Mouse (Mus musculus) spleen, adult 18-20 months (tissue): Measurements from ENCODE around the gene Cope.
A peak's percentile ranks its signal among the peaks of the same experiment; 100 is the strongest.

ENCODE experiments used
- DNase-seq, 2 experiments: peaks; one replicate each; pipeline ENCODE4 v3.0.0; 2022; ENCODE audit warnings: mixed read lengths in 2 of 2

Cope gene

DNA sequence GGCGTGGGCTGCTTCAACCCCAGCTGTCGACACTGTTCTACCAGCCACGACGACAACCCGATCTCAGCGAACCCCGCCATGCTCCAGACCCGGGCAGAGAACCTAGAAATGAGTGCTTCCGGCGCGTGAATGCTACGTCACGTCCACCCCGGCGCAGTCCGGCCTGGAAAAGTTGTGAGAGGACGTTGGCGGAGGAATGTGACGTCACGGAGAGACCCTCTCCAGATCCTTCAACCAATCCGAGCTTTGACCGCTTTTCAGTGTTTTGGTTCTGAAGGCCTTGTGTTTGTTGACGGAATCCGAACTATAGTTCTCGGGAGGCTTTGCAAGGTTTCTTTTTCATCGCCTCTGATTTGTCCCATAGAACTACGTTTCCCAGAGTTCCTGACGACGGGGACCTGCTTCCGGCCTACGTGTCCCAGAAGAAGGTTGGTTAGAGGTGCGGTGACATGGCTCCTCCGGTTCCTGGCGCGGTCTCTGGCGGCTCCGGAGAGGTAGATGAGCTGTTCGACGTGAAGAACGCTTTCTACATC is at the start of gene Cope, which contains the start of gene Ddx49:
TSS of gene Cope (plus strand) at position 161 of the 533 bp plus-strand sequence.
TSS of gene Ddx49 (minus strand) at position 132 of the 533 bp plus-strand sequence.
- DNase-seq: peak; percentile 85 to 90

DNA sequence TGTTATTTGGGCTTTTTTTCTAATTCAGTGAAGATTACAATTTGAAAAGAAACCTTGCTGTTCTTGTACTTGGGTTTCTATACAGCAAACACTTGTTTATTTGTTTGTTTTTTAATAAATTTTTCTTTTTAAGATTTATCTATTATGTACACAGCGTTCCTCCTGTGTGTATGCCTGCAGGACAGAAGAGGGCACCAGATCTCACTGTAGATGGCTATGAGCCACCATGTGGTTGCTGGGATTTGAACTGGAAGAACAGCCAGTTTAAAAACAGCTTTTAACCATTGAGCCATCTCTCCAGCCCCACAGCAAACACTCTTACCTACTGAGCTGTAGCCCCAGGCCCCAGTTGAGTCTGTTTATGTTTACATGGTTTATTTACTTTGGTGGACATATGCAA is 47.7 kb upstream of the Cope start:
- DNase-seq: no peak

DNA sequence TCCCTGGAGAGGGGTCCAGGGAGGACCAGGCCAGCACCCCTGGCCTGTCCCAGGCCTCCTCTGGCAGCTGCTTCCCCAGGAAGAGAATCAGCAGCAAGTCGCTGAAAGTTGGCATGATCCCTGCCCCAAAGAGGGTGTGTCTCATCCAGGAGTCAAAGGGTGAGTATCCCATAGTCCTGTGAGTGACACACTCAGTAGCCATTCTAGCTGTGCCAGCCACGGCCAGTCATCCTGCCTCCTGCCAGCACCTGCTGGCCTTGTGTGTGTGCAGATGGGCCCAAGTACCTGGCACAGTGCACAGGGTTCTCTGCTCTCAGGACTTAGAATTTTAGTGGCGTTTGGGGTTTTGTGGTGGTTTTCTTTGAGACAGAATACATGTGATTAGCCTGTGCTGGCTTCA is 44.9 kb upstream of the Cope start:
- no peak for DNase-seq

DNA sequence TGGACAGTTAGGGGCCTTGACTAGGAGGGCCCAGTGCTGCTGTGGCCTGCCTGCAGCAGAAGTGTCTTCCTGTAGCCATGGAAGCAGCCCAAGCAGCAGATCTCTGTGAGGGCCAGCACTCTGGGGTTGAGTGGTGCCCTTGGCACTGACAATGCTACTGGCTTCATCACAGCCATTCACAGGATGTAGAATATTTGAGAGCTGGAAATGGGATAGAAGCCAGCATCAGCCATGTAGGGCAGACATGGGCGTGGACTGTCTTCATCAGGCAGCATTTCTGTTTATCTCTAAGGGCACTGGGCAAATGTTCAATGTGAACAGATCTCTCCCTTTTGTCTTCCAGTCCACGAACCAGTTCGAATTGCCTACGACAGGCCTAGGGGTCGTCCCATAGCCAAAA is 43.7 kb upstream of the Cope start:
- DNase-seq: no peak

DNA sequence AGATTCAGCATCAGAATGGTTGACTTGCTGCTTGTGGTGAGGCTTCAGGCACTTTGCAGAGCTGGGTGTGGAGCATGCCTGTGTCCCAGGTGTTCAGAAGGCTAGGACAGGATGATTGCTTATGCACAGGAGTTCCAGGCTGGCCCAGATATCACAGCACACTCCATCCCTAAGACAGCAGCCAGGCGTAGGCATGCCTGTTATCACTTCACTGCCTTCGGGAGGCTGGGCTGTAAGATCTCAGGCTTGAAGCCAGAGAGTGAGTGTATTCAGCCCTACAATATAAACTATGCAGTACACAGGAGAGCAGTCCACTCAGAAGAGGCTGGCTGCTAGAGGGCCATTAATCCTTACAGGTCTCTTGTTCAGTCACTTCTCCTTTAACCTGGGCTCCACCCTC is 43.3 kb upstream of the Cope start:
- DNase-seq: no peak

DNA sequence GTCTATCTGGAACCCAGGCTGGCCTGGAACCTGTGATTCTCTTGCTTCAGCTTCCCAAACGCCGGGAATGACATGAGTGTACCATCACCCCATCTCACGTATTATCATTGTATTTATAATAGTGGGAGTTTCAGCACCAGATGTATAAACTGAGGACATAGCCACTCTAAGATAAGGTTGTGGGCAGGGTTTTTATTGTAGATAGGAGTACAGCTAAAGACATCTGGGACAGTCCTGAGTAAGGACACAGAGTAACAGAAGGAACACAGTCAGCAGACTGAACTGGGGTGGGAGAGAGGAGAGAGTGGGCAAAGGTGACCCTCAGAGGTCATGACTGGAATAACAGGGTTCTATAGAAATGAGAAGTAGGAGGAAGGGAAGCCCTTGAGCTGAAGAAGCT is 34.6 kb upstream of the Cope start:
- no peak for DNase-seq

DNA sequence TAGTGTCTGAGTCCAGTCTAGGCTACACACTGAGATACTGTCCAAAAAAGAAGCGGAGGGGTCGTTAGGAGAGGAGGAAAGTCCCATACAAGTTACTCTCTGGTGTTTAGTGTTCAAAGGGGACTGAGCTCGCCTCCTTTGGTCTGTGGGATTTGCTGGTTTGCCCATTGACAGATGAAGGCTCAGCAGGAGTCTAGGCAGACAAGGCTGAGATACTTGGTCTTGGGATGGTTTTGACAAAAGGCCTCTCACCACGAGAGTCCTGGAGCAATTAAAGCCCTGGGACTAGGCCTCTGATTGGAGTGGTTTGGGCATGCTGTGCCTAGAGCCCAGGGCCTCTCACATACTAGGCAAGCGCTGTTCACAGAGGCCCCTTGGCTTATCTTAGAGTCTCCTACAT is 34.0 kb upstream of the Cope start:
- no peak for DNase-seq

DNA sequence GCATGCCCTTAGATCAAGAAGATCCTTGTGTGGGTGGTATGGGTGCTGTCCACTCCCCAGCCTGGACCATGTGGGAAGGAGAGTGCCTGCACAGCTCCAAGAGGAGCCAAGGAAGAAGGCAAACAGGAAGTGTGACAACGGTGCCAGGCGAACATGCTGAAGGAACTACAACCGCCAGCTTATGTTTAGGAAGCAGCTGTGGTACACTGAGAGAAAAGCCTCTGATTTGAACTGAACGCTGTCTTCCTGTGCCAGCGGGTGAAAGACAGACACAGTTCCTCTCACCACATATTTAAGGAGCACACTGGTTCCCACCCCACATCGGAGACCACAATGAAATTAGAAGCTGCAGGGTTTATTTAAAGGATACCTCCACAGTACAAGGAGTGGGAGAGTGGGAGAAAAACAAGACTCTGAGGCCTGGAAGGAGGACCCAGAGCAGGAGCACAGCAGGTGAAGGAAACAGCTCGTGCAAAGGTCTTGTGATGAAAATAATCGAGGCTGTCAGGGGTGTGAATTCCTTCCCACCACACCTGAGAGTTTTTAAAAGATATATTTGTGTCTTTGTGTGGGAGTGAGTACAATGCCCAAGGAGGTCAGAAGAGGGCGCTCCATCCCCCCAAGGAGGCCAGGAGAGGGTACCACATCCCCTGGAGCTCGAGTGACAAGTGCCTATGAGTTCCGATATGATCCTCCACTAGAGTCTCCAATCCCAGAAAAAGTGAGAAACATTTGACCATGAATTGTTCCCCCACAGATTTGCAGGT is 33.3 kb upstream of the Cope start:
- DNase-seq: peak in 1 of 2 experiments; percentile 15

DNA sequence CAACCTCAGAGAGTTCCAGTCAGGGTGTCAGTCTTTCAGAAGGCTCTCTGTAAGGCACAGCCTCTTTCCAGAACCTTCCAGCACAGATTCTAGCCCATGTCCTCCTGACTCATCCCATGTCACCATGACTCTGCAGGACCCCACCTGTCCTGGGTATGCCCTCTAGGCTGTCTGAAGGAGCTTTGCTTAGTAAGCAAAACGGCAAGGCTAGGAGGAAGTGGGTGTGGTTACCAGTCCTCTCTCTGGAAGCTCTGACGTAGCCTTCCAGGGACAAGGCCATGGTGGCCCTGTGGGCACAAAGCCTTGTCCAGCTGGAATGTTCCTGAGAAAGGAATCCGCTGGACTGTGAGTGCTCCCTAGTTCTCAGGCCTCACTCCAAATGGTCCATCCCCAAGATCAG is 29.4 kb upstream of the Cope start:
- DNase-seq: no peak

DNA sequence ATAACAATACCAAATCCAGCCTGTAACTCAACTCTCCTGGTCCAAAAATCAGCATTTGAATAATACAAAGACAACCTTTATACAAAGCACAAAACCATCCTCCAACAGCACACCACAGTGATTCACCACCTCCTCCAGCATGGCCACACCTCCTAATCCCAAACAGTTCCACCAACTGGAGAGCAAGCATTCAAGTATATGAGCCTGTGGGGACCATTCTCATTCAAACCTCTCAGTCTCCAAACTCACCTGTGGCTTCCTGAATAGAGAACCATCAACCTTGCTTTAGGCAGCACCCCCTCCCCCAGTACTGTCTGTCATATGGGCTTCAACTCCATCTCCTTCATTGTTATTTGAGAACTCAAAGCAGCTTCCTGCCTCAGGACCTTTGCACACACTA is 28.0 kb upstream of the Cope start:
- no peak for DNase-seq

DNA sequence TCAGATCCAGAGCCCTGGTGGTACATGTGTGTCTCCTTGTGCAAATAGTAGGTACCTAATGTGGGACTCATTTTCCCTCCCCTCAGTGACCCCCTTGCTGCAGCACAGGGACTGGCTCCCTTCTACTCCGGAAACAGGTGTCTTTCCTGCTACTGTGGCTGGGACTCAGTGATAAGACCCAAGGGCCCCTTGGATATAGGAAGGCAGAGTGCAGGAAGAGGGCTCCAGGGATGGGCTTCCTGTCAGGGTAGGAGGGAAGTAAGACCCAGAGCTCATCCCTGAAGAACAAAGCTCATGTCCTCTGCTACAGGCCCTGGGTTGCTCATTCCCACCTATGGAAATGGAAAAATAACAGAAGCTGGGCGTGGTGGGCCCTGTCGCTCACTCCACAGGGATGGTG is 25.8 kb upstream of the Cope start:
- DNase-seq: no peak

DNA sequence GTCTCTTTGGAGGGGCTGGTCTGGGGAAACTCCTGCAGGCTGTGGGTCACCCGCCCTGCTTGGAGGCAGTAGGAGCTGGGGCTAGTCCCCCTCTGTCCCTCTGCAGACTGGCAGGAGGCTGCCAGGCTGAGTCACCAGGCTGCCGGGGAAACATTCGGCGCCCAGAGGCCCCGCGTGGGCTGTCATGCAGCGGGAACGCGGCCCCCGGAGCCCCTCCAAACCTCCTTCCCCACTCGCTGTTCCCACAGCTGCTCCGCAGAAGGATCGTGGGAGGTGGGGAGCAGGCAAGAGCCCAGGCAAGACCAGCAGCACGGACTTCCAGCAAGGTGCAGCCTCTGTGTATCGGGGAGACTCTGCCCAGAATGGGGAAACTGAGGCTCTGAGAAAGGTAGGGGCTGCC is 24.1 kb upstream of the Cope start:
- no peak for DNase-seq

DNA sequence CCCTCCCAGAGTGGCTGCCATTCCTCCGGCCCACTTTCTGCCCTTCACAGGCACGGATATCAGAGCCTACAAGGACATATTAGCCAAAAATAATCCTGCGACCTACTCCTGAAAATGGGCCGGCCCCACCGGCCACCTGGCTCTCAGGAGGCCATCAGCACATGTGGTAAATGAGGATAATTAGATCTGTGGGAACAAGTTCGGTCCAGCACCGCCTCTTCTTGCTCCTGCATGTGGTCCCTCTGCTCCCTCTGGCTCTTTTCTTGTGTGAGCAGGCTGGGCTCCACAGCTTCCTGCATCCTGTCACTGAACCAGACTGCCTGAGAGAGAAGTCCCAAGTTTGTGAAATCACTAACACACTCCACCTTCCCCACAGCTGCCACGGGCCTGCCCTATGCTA is 23.1 kb upstream of the Cope start:
- DNase-seq: no peak

DNA sequence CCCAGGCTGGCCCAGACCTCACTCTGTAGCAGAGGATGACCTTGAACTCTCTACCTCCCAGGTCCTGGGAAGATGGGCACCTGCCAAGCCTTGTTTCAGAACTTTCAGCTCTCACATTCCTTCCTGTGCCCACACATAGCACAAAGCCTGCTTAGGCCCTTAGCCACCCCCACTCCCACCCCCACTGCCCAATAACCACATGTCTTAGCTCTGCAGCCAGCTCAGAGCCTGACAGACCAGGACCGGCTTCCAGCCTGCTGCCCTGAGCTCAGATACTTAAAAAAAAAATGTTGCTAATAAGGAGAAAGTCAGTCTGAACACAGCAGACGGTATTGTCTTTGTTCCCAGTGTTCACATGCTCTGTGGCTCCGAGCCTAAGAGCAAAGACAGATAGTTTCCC is 21.3 kb upstream of the Cope start:
- no peak for DNase-seq

DNA sequence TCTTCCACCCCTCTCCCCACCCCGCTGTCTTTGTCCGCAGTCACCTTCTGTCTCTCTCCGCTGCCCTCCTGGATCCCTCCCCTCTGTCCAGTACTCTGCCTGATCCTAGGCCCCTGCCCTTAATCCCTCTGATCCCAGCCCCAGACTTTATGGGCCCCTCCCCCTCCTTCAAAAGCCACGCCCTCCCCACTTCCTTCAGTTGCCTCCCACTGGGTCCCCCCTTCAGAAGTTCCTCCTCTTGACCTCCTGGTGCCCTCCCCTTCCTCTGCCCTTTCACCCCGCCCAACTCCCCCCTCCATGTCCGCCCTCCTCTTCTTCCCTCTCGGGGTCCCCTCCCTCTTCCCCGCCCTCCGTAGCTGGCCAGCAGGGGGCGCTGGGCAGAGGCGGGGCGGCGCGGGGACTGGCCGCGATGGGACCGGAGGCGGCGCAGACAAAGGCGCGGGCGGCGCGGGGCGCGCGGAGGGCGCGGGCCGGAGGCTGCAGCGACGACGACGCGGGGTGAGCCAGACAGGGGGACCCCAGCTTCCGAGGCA is 19.6 kb upstream of the Cope start, which contains the start of gene Homer3:
TSS of gene Homer3 (plus strand) at position 225 of the 533 bp plus-strand sequence.
- peak; percentile 89 to 90 for DNase-seq

DNA sequence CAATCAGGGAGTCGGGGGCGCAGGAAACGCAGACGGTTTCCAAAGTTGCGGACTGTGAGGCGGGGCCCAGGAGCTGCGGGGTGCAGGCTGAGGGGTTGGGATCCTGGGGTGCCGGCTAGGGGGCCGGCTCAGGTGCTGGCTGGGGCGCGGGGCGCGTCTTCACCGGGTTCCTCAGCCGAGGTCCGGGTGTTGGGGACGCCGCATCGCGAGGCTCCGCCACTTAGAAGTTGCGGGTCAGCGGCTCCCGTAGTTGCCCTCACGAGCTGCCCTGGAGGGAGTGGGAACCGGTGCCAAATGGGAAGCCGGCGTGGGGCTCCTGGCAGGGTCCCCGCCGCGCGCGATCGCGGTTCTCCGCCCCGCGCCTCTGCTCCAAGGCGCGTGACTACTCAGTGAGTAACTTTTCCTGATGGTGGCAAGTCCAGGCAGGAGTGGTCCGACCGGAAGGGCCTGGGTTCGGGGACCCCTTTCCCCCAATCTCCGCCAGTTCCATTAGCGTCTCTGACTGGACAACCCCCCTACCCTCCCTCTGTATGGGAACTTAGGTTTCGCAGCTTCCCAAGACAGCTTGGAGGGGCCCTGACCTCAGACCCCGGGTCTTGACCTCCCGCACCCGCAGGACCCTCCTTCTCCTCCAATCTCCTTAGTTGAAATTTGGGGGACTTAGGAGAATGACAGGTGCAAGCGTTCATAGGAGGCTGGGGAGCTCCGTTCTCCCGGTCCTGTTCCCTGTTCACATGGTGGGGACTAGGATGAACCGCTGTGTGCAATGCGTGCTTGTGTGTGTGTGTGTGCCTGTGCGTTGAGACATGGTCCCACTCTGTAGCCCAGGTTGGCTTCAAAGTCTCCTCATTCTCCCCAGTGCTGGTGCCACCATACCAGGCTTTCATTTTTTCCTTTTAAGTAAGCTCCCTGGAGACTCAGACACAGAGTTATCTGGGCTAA is 18.9 kb upstream of the Cope start:
- DNase-seq: no peak

DNA sequence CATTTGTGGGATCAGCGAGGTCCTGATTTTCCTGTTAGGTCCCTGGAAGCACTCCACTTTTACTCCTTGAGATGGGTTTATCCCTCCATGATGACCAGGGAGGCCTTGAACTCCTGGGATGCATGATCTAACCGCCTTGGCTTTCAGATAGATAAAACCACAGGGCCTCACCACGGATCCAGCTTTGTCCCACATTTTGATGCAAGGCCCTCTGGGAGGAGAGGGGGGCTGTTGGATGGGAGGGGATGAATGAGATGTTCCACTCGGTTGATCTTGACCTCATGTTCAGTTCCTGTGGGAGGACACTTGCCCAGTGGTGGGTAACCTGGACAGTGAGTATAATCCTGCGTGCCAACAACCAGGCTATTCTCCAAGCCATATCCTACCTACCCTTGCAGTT is 17.9 kb upstream of the Cope start:
- DNase-seq: no peak

DNA sequence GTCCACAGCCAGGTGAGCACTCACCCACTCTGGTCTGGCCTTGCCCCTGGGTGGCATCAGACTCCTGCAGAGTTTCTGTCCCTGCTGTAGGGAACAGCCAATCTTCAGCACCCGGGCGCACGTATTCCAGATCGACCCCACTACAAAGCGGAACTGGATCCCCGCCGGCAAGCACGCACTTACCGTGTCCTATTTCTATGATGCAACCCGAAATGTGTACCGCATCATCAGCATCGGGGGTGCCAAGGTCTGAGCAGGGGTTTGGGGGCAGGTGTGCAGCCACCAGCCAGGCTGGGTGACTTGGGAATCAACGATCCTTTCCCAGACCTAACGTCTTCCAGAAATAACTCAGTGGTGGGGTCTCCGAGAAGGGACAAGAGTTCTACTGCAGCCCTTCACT is 17.0 kb upstream of the Cope start:
- no peak for DNase-seq

DNA sequence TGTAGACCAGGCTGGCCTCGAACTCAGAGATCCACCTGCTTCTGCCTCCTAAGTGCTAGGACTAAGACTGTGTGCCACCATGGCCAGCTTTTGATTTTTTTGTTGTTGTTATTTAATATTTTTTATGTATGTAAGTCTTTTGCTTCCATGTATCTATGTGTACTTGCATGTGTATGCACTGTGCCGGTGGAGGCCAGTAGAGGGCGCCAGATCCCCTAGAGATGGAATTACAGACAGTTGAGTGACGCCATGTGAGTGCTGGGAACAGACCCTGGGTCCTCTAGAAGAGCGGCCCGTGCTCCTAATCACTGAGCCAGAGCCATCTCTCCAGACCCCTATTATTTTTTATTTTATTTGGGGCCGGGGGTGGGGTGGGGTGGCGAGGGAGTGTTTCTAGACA is 15.6 kb upstream of the Cope start:
- DNase-seq: peak in 1 of 2 experiments; percentile 19

DNA sequence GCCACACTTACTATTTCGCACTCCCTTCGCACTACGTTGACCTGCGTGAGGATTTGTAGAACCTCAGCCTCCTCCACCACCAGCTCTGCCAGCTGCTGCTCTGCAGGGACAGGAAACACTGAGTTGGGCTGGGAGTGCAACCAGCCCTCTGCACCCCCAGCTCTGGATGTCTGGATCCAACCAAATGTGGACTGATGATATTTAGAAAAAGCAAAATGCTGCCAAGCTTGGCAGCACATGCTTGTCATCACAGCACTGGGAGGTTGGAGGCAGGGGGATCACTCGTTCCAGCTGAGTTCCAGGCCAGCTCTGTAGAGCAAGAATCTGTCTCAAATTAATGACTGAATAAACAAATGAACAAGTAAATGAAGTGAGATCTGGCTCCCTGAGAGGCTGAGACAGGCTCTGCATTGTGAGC is 8.3 kb upstream of the Cope start:
- DNase-seq: no peak

DNA sequence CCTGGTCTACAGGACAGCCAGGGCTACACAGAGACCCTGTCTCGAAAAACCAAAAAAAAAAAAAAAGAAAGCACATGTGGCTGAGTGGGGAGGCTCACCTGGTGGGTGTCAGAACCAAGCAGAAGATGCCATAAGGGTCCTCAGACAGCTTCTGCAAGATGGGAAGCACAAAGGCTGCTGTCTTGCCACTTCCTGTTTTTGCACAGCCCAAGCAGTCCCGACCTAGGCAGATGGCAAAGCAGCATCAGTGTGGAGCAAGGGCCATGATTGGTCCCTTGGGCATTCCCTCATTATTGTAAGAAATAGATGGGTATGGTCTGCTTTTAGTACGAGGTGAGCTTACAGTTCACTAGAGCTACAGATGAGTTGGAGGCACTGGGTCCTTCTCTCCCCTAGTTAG is 1.4 kb upstream of the Cope start:
- no peak for DNase-seq

DNA sequence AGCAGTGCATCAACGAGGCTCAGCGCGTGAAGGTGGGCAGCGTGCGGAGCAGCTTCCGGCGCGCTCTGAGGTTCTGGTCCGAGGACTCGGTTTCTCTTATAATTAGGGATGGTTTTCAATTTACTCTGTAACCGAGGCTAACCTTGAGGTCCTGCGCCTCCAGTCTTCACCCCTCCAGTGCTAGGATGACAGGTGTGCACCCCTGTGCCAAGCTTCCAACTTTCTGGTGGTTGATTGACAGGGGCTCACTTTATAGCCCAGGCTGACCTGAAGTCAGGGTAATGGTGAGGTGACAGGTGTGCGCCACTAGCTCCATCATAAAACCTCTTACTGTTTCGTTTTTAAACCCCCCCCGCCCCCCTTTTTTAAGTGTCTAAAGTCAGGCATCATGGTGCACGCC is 583 bp downstream of the Cope start:
- DNase-seq: no peak

DNA sequence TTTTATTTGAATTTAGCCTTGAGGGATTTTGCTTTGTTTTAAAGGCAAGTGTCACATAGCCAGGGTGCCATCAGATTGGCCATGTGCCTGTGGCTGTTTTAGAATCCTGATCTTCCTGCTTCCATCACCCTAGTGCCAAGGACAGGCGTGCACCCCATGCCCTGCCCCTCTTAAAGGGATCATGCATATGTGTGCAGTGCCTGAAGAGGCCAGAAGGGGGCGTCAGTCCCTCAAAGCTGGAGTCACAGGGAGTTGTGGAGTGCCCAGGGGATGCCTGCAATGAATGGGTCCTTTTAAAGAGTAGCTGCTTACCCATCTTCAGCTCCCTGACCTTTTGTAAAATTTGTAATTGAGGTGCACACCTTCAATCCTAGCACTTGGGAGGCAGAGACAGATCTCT is 7.0 kb downstream of the Cope start:
- DNase-seq: no peak
